Mouse (Mus musculus): ENCODE results near the gene Chst3. TPM values are rescaled to one million over a fixed set of nuclear protein-coding genes. Genes with fewer than 3 reads are reported as not detected.
"Not testable (repeated sequence)": the region's sequence is repeated elsewhere in the genome, so short reads cannot be mapped to it uniquely, and the experiment has no call there.

The Chst3 gene
- polyA plus RNA-seq, 1 experiment from 2014 or later = 1.0 TPM

GRCm38 (mm10) chr10:60138680-60139079 is 80.4 kb downstream of the Chst3 start:
- Histone ChIP-seq H3K9ac (ENCODE audit: low read depth, low read length) (no peak overlapping the region), H3K36me3 (ENCODE audit: control insufficient read depth, insufficient read depth, low read length) (no peaks in the 10 kb centered on the region), H3K4me3 (ENCODE audit: low read depth, low read length) (no peak overlapping the region), H3K9me3 (replicated peaks; ENCODE audit: control insufficient read depth, low read length, poor library complexity, severe bottlenecking) (no peaks in the 10 kb centered on the region), H3K27ac (ENCODE audit: low read length) (no peak overlapping the region), H3K4me2 (ENCODE audit: low read length) (no peak overlapping the region), H3K4me1 (ENCODE audit: control insufficient read depth, insufficient read depth, low read length) (no peaks in the 10 kb centered on the region), H3K27me3 (ENCODE audit: control insufficient read depth, insufficient read depth, low read depth, low read length) (no peaks in the 10 kb centered on the region)
- no peak for ATAC-seq
- WGBS = 91% methylated on average over 5 of the region's 5 CpGs

GRCm38 (mm10) chr10:60136935-60137334 is 82.1 kb downstream of the Chst3 start:
- no peaks in the 10 kb centered on the region for H3K27me3 ChIP-seq (ENCODE audit: control insufficient read depth, insufficient read depth, low read depth, low read length)
- no peaks in the 10 kb centered on the region for H3K36me3 ChIP-seq (ENCODE audit: control insufficient read depth, insufficient read depth, low read length)
- 74% methylated on average over 7 of the region's 7 CpGs for WGBS
- ATAC-seq = no peak
- peak overlapping the region; percentile 10; the same call in 1 of the 2 replicates for H3K27ac ChIP-seq (ENCODE audit: low read length)
- no peak overlapping the region for H3K9ac ChIP-seq (ENCODE audit: low read depth, low read length)
- no peak overlapping the region for H3K4me2 ChIP-seq (ENCODE audit: low read length)
- no peaks in the 10 kb centered on the region for H3K4me1 ChIP-seq (ENCODE audit: control insufficient read depth, insufficient read depth, low read length)
- no peaks in the 10 kb centered on the region for H3K9me3 ChIP-seq (replicated peaks; ENCODE audit: control insufficient read depth, low read length, poor library complexity, severe bottlenecking)
- no peak overlapping the region for H3K4me3 ChIP-seq (ENCODE audit: low read depth, low read length)

- WGBS = 50% methylated on average over 1 of the region's 1 CpGs
- ATAC-seq; H3K27ac ChIP-seq (ENCODE audit: low read length); H3K4me3 ChIP-seq (ENCODE audit: low read depth, low read length); H3K36me3 ChIP-seq (ENCODE audit: control insufficient read depth, insufficient read depth, low read length); H3K4me1 ChIP-seq (ENCODE audit: control insufficient read depth, insufficient read depth, low read length); H3K4me2 ChIP-seq (ENCODE audit: low read length); H3K9me3 ChIP-seq (replicated peaks; ENCODE audit: control insufficient read depth, low read length, poor library complexity, severe bottlenecking); H3K9ac ChIP-seq (ENCODE audit: low read depth, low read length); H3K27me3 ChIP-seq (ENCODE audit: control insufficient read depth, insufficient read depth, low read depth, low read length): not testable (repeated sequence)
Observed at GRCm38 (mm10) chr10:60136010-60136409, 83.0 kb downstream of the Chst3 start.

DNA sequence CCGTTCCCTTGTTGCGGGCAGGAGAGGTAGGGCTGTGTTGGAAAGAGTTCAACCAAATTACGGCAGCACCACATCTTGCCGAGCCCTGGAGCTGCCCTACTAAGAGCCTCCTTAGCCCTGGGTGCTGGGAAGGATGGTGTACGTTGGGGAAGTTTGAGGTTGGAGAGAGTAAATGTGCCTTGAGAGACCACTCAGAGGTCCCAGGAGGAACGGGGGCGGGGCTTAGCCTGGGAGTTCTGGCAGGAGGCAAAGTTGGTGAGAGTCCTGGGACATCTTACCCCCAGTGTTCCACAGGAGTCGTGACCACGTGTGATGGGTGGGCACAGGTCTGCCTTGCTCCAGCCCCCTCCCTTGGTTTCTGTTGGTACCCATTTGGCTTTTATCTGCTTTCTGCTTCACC is 84.9 kb downstream of the Chst3 start:
- Histone ChIP-seq H3K27me3 (ENCODE audit: control insufficient read depth, insufficient read depth, low read depth, low read length) (no peaks in the 10 kb centered on the region), H3K9ac (ENCODE audit: low read depth, low read length) (no peak overlapping the region), H3K36me3 (ENCODE audit: control insufficient read depth, insufficient read depth, low read length) (peaks cover 21% of the 10 kb centered on the region), H3K4me3 (ENCODE audit: low read depth, low read length) (no peak overlapping the region), H3K4me2 (ENCODE audit: low read length) (no peak overlapping the region), H3K4me1 (ENCODE audit: control insufficient read depth, insufficient read depth, low read length) (no peaks in the 10 kb centered on the region), H3K27ac (ENCODE audit: low read length) (no peak overlapping the region), H3K9me3 (replicated peaks; ENCODE audit: control insufficient read depth, low read length, poor library complexity, severe bottlenecking) (no peaks in the 10 kb centered on the region)
- 62% methylated on average over 9 of the region's 9 CpGs for WGBS
- no peak for ATAC-seq

DNA sequence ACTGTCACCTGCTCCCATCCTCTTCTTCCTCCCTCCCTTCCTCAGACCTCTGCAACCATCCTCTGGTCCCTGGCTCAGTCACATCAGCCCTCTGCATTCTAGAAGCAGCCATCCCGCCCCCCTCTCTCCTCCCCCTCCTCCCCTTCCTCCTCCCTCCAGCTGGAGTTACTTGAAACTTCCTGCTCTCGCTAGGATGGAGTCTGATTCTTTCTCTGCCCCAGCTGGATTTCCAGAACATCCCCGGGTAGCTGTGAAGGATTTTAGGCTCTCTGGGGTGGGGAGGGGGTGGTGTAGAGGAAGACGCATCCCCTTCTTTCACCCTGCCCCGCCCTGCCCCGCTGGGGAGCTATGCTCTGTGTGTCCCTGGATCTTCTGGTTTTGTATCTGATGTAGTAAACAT is 85.6 kb downstream of the Chst3 start:
- H3K9ac ChIP-seq (ENCODE audit: low read depth, low read length) = no peak overlapping the region
- H3K4me2 ChIP-seq (ENCODE audit: low read length) = no peak overlapping the region
- no peak overlapping the region for H3K4me3 ChIP-seq (ENCODE audit: low read depth, low read length)
- H3K9me3 ChIP-seq (replicated peaks; ENCODE audit: control insufficient read depth, low read length, poor library complexity, severe bottlenecking) = no peaks in the 10 kb centered on the region
- H3K36me3 ChIP-seq (ENCODE audit: control insufficient read depth, insufficient read depth, low read length) = peaks cover 23% of the 10 kb centered on the region
- WGBS = 31% methylated on average over 6 of the region's 6 CpGs
- H3K4me1 ChIP-seq (ENCODE audit: control insufficient read depth, insufficient read depth, low read length) = no peaks in the 10 kb centered on the region
- H3K27me3 ChIP-seq (ENCODE audit: control insufficient read depth, insufficient read depth, low read depth, low read length) = no peaks in the 10 kb centered on the region
- ATAC-seq = no peak
- H3K27ac ChIP-seq (ENCODE audit: low read length) = no peak overlapping the region

Small RNA genes within 50 kb of the gene (microRNA-seq; reads per million reads assigned to microRNA genes)
- not detected for gene Gm22117

Other genes with a start within 250 kb of the Chst3 start
- gene Ascc1, start 216.5 kb downstream of the Chst3 start, polyA plus RNA-seq (2015; fragmentation: Nextera tagmentation; extraction: Ambion mirVana) = 54.0 and 54.5 TPM in 2 replicates
- gene Anapc16, start 216.1 kb downstream of the Chst3 start, polyA plus RNA-seq (2015; fragmentation: Nextera tagmentation; extraction: Ambion mirVana) = 98.9 and 104 TPM in 2 replicates
- gene Spock2, start 113.0 kb downstream of the Chst3 start, polyA plus RNA-seq (2015; fragmentation: Nextera tagmentation; extraction: Ambion mirVana) = 115 and 129 TPM in 2 replicates
- 204 and 235 TPM in 2 replicates for gene Psap, start 58.4 kb upstream of the Chst3 start, polyA plus RNA-seq (2015; fragmentation: Nextera tagmentation; extraction: Ambion mirVana)
- gene Vsir, start 127.6 kb upstream of the Chst3 start, polyA plus RNA-seq (2015; fragmentation: Nextera tagmentation; extraction: Ambion mirVana) = 1.5 and 1.8 TPM in 2 replicates
- 9.4 and 13.9 TPM in 2 replicates for gene Gm17455, start 180.5 kb upstream of the Chst3 start, polyA plus RNA-seq (2015; fragmentation: Nextera tagmentation; extraction: Ambion mirVana)